Mouse (Mus musculus) spleen, adult 2 months (tissue): ENCODE measurements around the gene Alg9.

Experiments
- CTCF ChIP-seq: fragments of 200-500 bp; IDR thresholded peaks from 2 replicates; pipeline ENCODE4 v1.5.1; 2011; ENCODE audit warnings: mild to moderate bottlenecking, inconsistent platforms; ENCODE audit not compliant: insufficient read depth, insufficient read length, insufficient replicate concordance; ENCODE audit errors: extremely low read depth
- POLR2A ChIP-seq: fragments of 200-500 bp; IDR thresholded peaks from 2 replicates; pipeline ENCODE4 v1.6.1; 2011; ENCODE audit warnings: low read depth, low read length, inconsistent platforms

DNA sequence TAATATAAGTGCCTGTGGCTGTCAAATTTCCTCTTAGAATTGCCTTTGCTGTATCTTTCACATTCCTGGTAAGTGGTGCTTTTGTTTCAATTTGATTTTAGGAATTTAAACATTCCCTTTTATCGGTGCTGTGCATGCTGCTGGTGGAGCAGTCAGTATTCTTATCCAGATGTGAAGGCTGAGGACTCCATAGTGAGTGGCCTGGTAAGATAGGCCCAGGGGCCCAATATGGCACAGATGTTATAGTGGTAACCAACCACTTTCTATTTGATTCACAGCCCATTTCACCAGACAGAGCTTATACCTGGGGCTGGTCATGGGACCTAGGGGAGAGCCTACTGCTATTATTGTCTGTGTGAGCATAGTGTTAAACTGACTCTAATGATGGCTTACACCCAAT lies 41.7 kb downstream of the Alg9 start:
- TF ChIP-seq CTCF = no peak
- TF ChIP-seq POLR2A = no peak
